Comparison of ENCODE assay signal across 12 mouse cellular contexts in the genomic region with DNA sequence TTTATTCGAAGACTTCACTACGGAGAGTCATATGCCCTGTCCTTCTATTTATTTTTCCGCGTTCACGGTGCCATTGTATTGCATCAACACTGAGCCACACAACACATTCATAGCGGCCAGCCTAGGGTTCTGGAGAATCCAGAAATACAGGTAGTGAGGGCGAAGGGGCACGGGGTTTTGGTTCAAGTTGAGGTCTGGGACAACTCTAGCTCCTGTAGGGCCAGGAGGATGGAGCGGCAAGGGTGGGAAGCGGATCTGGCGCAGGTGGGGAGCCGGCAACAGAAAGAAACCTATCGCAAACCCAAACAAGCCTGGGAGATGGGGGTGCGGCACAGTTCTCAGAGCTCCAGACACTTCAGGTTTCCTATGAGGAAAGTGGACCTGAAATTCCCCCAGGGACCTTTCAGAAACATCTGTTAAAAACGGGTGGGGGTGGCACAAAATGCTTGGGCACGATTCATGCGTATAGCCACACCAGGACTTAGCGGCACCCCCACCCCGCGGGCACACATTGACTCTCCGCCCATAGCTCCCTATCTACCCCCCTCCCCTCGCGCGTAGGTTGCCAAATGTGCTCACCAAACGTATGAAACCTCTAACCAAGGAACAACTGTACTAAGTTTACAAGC.
DNase-seq lines count a peak whose midpoint lies in the region; ATAC-seq lines count a peak whose summit lies in the region.
"Had no signal": no experiment of that assay in that cellular context is flagged by ENCODE, and none has a peak within 500 bp of the region (broad histone marks: within the 10 kb centered on the region; RNA-seq: fewer than 3 reads in every experiment).

No protein-coding gene starts in this region.

- peaks cover 48% of the 10 kb centered on the region for H3K27me3 ChIP-seq in heart, embryonic 10.5 days (ENCODE audit: insufficient read depth, poor library complexity, severe bottlenecking)
- peaks cover 13% of the 10 kb centered on the region; the same call in 1 of the 2 replicates for H3K27me3 ChIP-seq in forebrain, embryonic 13.5 days
- peaks cover 12% of the 10 kb centered on the region; the same call in 1 of the 2 replicates for H3K27me3 ChIP-seq in limb, embryonic 11.5 days (ENCODE audit: control insufficient read depth, insufficient read depth, low read length)
- peaks cover 11% of the 10 kb centered on the region for H3K27me3 ChIP-seq in neural tube, embryonic 11.5 days (ENCODE audit: control insufficient read depth, insufficient read depth, low read length)

- H3K36me3 ChIP-seq in heart, embryonic 10.5 days: no peaks in the 10 kb centered on the region
- no peaks in the 10 kb centered on the region for H3K36me3 ChIP-seq in forebrain, embryonic 13.5 days (ENCODE audit: poor library complexity, severe bottlenecking)
- H3K36me3 ChIP-seq in limb, embryonic 11.5 days (ENCODE audit: control insufficient read depth, insufficient read depth, low read length): no peaks in the 10 kb centered on the region
- H3K36me3 ChIP-seq in neural tube, embryonic 11.5 days (ENCODE audit: control insufficient read depth, insufficient read depth, low read length): no peaks in the 10 kb centered on the region
- H3K36me3 ChIP-seq: embryonic facial prominence, embryonic 12.5 days had no signal

- WGBS in heart, embryonic 10.5 days: 16% methylated on average over 25 of the region's 25 CpGs
- 18% methylated on average over 25 of the region's 25 CpGs for WGBS in forebrain, embryonic 13.5 days
- 19% methylated on average over 24 of the region's 25 CpGs for WGBS in limb, embryonic 11.5 days
- 14% methylated on average over 25 of the region's 25 CpGs for WGBS in neural tube, embryonic 11.5 days

- no peak for DNase-seq in heart, embryonic 10.5 days (ENCODE audit: low spot score)
- DNase-seq in heart, adult 11 months: no peak
- peak; percentile 27 for DNase-seq in limb, embryonic 11.5 days (ENCODE audit: low spot score)
- DNase-seq in neural tube, embryonic 11.5 days (ENCODE audit: low spot score): peak; percentile 34
- DNase-seq in thymus, postnatal 36 days: no peak
- no peak for DNase-seq in liver
- no peak for DNase-seq in natural killer cell, adult 2 months (ENCODE audit: low spot score in 2 of 2)
- DNase-seq: heart, postnatal 4 days; spleen, adult 18-20 months had no signal

- no peaks in the 10 kb centered on the region for H3K9me3 ChIP-seq in heart, embryonic 10.5 days
- no peaks in the 10 kb centered on the region for H3K9me3 ChIP-seq in forebrain, embryonic 13.5 days (replicated peaks)
- no peaks in the 10 kb centered on the region for H3K9me3 ChIP-seq in limb, embryonic 11.5 days (ENCODE audit: control insufficient read depth, low read length)
- no peaks in the 10 kb centered on the region for H3K9me3 ChIP-seq in neural tube, embryonic 11.5 days (ENCODE audit: control insufficient read depth, low read length)
- H3K9me3 ChIP-seq: embryonic facial prominence, embryonic 12.5 days had no signal

- H3K4me1 ChIP-seq in heart, embryonic 10.5 days: no peaks in the 10 kb centered on the region
- 0 out of 2 replicates have a peak, but pooled peaks cover 2% of the 10 kb centered on the region for H3K4me1 ChIP-seq in forebrain, embryonic 13.5 days
- no peaks in the 10 kb centered on the region for H3K4me1 ChIP-seq in limb, embryonic 11.5 days (ENCODE audit: control insufficient read depth, insufficient read depth, low read length)
- no peaks in the 10 kb centered on the region for H3K4me1 ChIP-seq in neural tube, embryonic 11.5 days (ENCODE audit: control insufficient read depth, insufficient read depth, low read length)
- H3K4me1 ChIP-seq: embryonic facial prominence, embryonic 12.5 days had no signal

- peak overlapping the region; percentile 45 for H3K4me2 ChIP-seq in forebrain, embryonic 13.5 days
- H3K4me2 ChIP-seq in limb, embryonic 11.5 days (ENCODE audit: low read depth, severe bottlenecking): no peak overlapping the region
- H3K4me2 ChIP-seq in neural tube, embryonic 11.5 days (ENCODE audit: low read depth): peak overlapping the region; percentile 9
- H3K4me2 ChIP-seq: embryonic facial prominence, embryonic 12.5 days had no signal

- H3K9ac ChIP-seq in forebrain, embryonic 13.5 days: no peak overlapping the region
- no peak overlapping the region for H3K9ac ChIP-seq in limb, embryonic 11.5 days (ENCODE audit: low read length)
- H3K9ac ChIP-seq in neural tube, embryonic 11.5 days (ENCODE audit: low read length): no peak overlapping the region
- H3K9ac ChIP-seq: embryonic facial prominence, embryonic 12.5 days; liver, embryonic 14.5 days had no signal

- ATAC-seq in forebrain, embryonic 13.5 days: no peak
- no peak for ATAC-seq in limb, embryonic 11.5 days (ENCODE audit: insufficient number of reproducible peaks, low FRiP score, low TSS enrichment, low read depth)
- ATAC-seq in neural tube, embryonic 11.5 days (ENCODE audit: insufficient read depth, low FRiP score, low TSS enrichment): peak; percentile 3

- H3K27ac ChIP-seq in heart, embryonic 10.5 days: no peak overlapping the region
- peak overlapping the region; percentile 40; the same call in 1 of the 2 replicates for H3K27ac ChIP-seq in forebrain, embryonic 13.5 days
- no peak overlapping the region for H3K27ac ChIP-seq in limb, embryonic 11.5 days (replicated peaks; ENCODE audit: low read depth, low read length)
- H3K27ac ChIP-seq in neural tube, embryonic 11.5 days (ENCODE audit: low read depth, low read length): 0 out of 2 replicates have a peak overlapping the region, but pooled peaks have one; percentile 44
- H3K27ac ChIP-seq: embryonic facial prominence, embryonic 12.5 days; liver, embryonic 14.5 days had no signal

- peak overlapping the region; percentile 15; the same call in 1 of the 2 replicates for H3K4me3 ChIP-seq in heart, embryonic 10.5 days
- H3K4me3 ChIP-seq in forebrain, embryonic 13.5 days: peak overlapping the region; percentile 21
- H3K4me3 ChIP-seq in limb, embryonic 11.5 days (ENCODE audit: low read depth, low read length): no peak overlapping the region
- H3K4me3 ChIP-seq in neural tube, embryonic 11.5 days (ENCODE audit: low read depth, low read length): 0 out of 2 replicates have a peak overlapping the region, but pooled peaks have one; percentile 1
- H3K4me3 ChIP-seq: embryonic facial prominence, embryonic 12.5 days had no signal

Comparison
In these comparisons a context has a peak if more than half of its experiments do, and no peak if none do; other contexts are left out.
1. DNase-seq: peak in limb, embryonic 11.5 days (single experiment) and neural tube, embryonic 11.5 days (single experiment); none in heart, embryonic 10.5 days (single experiment), heart, adult 11 months (single experiment), thymus, postnatal 36 days (0 of 2), liver (single experiment) and natural killer cell, adult 2 months (0 of 2).
2. H3K27ac ChIP-seq: peak in forebrain, embryonic 13.5 days (single experiment) and neural tube, embryonic 11.5 days (single experiment); none in heart, embryonic 10.5 days (single experiment) and limb, embryonic 11.5 days (single experiment).